Mouse (Mus musculus) embryonic facial prominence, embryonic 15.5 days (tissue): ENCODE measurements around the gene Pqbp1. TPM values are rescaled to one million over a fixed set of nuclear protein-coding genes. Genes with fewer than 3 reads are reported as not detected.
A peak's percentile ranks its signal among the peaks of the same experiment; 100 is the strongest.

Experiments
- ATAC-seq: fragments of 200-750 bp; cut with Nextera tagmentation; 2 replicates; pipeline ENCODE4 v1.8.0; 2017; ENCODE audit warnings: low read depth, moderate TSS enrichment; ENCODE audit not compliant: insufficient number of reproducible peaks, low FRiP score, low TSS enrichment
- H3K27ac ChIP-seq: fragments of 300-500 bp; sonication (generic); replicated peaks from 2 replicates; pipeline ENCODE4 v1.5.1; 2015; ENCODE audit warnings: mild to moderate bottlenecking, inconsistent platforms
- H3K27me3 ChIP-seq: fragments of 300-500 bp; sonication (generic); 2 replicates; pipeline ENCODE4 v1.6.1; 2015; ENCODE audit warnings: inconsistent platforms
- H3K36me3 ChIP-seq: fragments of 300-500 bp; sonication (generic); 2 replicates; pipeline ENCODE4 v1.6.1; 2015; ENCODE audit warnings: mild to moderate bottlenecking, inconsistent platforms
- H3K4me1 ChIP-seq: fragments of 300-500 bp; sonication (generic); 2 replicates; pipeline ENCODE4 v1.6.1; 2015; ENCODE audit warnings: inconsistent platforms
- H3K4me2 ChIP-seq: fragments of 300-500 bp; sonication (generic); replicated peaks from 2 replicates; pipeline ENCODE4 v1.6.1; 2015; ENCODE audit warnings: mild to moderate bottlenecking, inconsistent platforms
- H3K4me3 ChIP-seq: fragments of 300-500 bp; sonication (generic); replicated peaks from 2 replicates; pipeline ENCODE4 v1.5.1; 2015; ENCODE audit warnings: mild to moderate bottlenecking, inconsistent platforms
- H3K9ac ChIP-seq: fragments of 300-500 bp; sonication (generic); 2 replicates; pipeline ENCODE4 v1.6.1; 2015; ENCODE audit warnings: inconsistent platforms
- H3K9me3 ChIP-seq: fragments of 300-500 bp; sonication (generic); replicated peaks from 2 replicates; pipeline ENCODE4 v1.6.1; 2016; ENCODE audit warnings: inconsistent platforms
- WGBS: fragments of 180-500 bp; shearing (Covaris S2); methylation state at CpG from one replicate; pipeline ENCODE4 v1.1.7; 2015; 5-methylcytosine and 5-hydroxymethylcytosine counted together
- polyA plus RNA-seq: library from polyadenylated mRNA; unstranded; fragments of >200 nt; fragmentation: Nextera tagmentation; extraction: Ambion mirVana; gene quantifications from 2 replicates; pipeline ENCODE4 v1.2.1, GENCODE M21; 2015

Gene Pqbp1
- polyA plus RNA-seq = 125 and 126 TPM in 2 replicates

- Histone ChIP-seq H3K36me3 (peaks cover 15% of the 10 kb centered on the region; the same call in 1 of the 2 replicates), H3K27me3 (no peaks in the 10 kb centered on the region), H3K4me3 (peak within 1 kb of the TSS; percentile 59), H3K9me3 (no peaks in the 10 kb centered on the region), H3K4me1 (no peaks in the 10 kb centered on the region), H3K4me2 (peak within 1 kb of the TSS; percentile 49), H3K9ac (peak within 1 kb of the TSS; percentile 33), H3K27ac (peak within 1 kb of the TSS; percentile 88)
- ATAC-seq = peak; percentile 98
- 20% methylated on average over 62 of the region's 62 CpGs for whole genome bisulfite sequencing
Observed at GRCm38 (mm10) chrX:7898880-7899874, at the start of gene Pqbp1, which contains the start of gene Timm17b. Pqbp1 (minus strand) TSS chrX:7899269. Timm17b (plus strand) TSS chrX:7899357.

DNA sequence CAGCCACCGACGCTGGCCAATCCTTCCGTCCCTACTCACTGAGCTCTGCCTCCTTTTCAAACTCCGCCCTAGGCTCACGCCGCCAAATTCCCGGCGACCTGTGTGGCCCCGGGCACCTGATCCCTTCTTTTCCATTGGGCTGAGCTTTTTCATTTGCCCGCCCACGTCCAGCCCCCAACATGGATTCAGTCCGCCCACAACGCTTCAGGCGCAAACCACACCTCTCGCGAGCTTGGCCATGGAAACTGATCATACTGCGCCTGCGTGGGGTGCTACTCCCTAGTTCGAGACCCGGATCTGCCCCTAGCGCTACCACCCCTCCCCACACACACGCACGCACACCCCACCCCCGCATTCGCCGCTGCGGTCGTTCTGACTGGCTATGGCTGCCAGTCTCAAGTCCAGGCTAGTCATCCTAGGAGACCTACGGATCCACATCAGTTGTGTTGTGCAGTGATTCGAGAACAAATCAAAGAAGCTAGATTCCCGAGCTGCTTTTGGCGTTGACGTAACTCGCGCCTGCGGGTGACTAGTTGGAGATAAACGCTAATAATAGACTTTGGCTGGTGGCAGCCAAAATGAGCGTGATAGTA is 48.9 kb upstream of the Pqbp1 start:
- Histone ChIP-seq H3K4me1 (no peaks in the 10 kb centered on the region), H3K36me3 (no peaks in the 10 kb centered on the region), H3K27ac (peak overlapping the region; percentile 44; the same call in 1 of the 2 replicates), H3K9me3 (no peaks in the 10 kb centered on the region), H3K4me3 (peak overlapping the region; percentile 53), H3K4me2 (peak overlapping the region; percentile 42), H3K9ac (peak overlapping the region; percentile 23; the same call in 1 of the 2 replicates), H3K27me3 (no peaks in the 10 kb centered on the region)
- 17% methylated on average over 38 of the region's 38 CpGs for WGBS
- peak; percentile 99 for ATAC-seq

DNA sequence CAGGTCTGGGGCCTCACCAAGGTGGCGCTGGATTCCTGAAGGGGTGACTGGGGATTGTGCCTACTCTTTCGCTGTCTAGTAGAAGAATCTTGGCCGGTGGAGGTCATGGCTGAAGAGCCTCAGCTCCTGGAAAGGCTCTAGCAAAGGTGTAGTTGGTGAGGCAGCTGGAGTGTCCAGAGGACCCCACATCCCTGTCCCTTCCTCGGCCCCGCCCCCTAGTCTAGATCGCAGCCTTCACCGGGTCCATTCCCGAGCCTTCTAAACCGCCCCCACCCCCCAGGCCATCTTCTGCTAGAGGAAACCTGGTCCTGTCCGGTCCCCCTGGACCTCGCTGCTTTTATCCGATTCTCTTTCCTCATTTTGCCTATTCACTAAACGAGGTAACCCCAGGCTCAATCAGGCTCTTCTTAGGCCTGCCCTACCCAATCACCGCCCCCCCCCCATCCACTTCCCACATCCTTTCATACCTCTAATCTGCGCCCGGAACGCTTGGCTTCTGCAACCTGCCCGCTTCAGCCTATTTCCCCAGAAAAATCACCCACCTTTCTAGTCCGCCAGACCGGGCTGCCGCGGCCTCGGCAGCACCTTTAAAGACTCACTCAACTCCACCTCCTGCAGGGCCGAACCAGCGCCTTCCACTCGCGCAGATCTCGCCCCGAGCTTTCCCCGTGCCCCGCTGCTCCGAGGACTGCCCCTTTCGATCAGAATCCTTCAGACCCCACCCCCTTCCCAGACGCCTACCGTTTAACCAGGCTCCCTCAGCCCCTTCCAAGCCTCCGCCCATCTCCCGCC is 48.2 kb upstream of the Pqbp1 start, which contains the start of gene Hdac6:
Gene Hdac6, minus strand, starts transcription at position 782 of the 792 bp plus-strand sequence.
- WGBS = 15% methylated on average over 36 of the region's 37 CpGs
- H3K9me3 ChIP-seq = no peaks in the 10 kb centered on the region
- peak within 1 kb of the TSS; percentile 33; the same call in 1 of the 2 replicates for H3K9ac ChIP-seq
- H3K27ac ChIP-seq = peak within 1 kb of the TSS; percentile 44; the same call in 1 of the 2 replicates
- peak within 1 kb of the TSS; percentile 51 for H3K4me2 ChIP-seq
- H3K27me3 ChIP-seq = no peaks in the 10 kb centered on the region
- H3K4me3 ChIP-seq = peak within 1 kb of the TSS; percentile 53
- no peaks in the 10 kb centered on the region for H3K36me3 ChIP-seq
- no peaks in the 10 kb centered on the region for H3K4me1 ChIP-seq
- peak; percentile 30 for ATAC-seq

GRCm38 (mm10) chrX:7945618-7946017 is 46.5 kb upstream of the Pqbp1 start:
- Histone ChIP-seq H3K9ac (no peak overlapping the region), H3K4me1 (no peaks in the 10 kb centered on the region), H3K9me3 (no peaks in the 10 kb centered on the region), H3K27ac (no peak overlapping the region), H3K4me2 (no peak overlapping the region), H3K36me3 (peaks cover 3% of the 10 kb centered on the region; the same call in 1 of the 2 replicates), H3K27me3 (no peaks in the 10 kb centered on the region), H3K4me3 (no peak overlapping the region)
- ATAC-seq = no peak
- 65% methylated on average over 8 of the region's 8 CpGs for WGBS

- WGBS = 86% methylated on average over 6 of the region's 6 CpGs
Observed at GRCm38 (mm10) chrX:7937667-7938066, 38.6 kb upstream of the Pqbp1 start.

GRCm38 (mm10) chrX:7936874-7937273 is 37.8 kb upstream of the Pqbp1 start:
- Histone ChIP-seq H3K9ac (no peak overlapping the region), H3K27ac (no peak overlapping the region), H3K4me2 (no peak overlapping the region), H3K4me3 (no peak overlapping the region), H3K9me3 (no peaks in the 10 kb centered on the region), H3K27me3 (no peaks in the 10 kb centered on the region), H3K36me3 (peaks cover 11% of the 10 kb centered on the region; the same call in 1 of the 2 replicates), H3K4me1 (no peaks in the 10 kb centered on the region)
- 52% methylated on average over 11 of the region's 11 CpGs for WGBS
- no peak for ATAC-seq

More at GRCm38 (mm10) chrX:7937667-7938066, 38.6 kb upstream of the Pqbp1 start:
- Histone ChIP-seq H3K4me1 (no peaks in the 10 kb centered on the region), H3K9me3 (no peaks in the 10 kb centered on the region), H3K27ac (no peak overlapping the region), H3K9ac (no peak overlapping the region), H3K27me3 (no peaks in the 10 kb centered on the region), H3K36me3 (peaks cover 13% of the 10 kb centered on the region; the same call in 1 of the 2 replicates), H3K4me2 (no peak overlapping the region), H3K4me3 (no peak overlapping the region)
- ATAC-seq = no peak

GRCm38 (mm10) chrX:7928270-7928790 is 29.3 kb upstream of the Pqbp1 start, which contains the start of gene Eras:
Eras (minus strand) TSS chrX:7928607.
- Histone ChIP-seq H3K27me3 (peaks cover 47% of the 10 kb centered on the region), H3K4me3 (no peak within 1 kb of the TSS), H3K4me1 (no peaks in the 10 kb centered on the region), H3K27ac (no peak within 1 kb of the TSS), H3K36me3 (peaks cover 4% of the 10 kb centered on the region; the same call in 1 of the 2 replicates), H3K9ac (no peak within 1 kb of the TSS), H3K4me2 (no peak within 1 kb of the TSS), H3K9me3 (no peaks in the 10 kb centered on the region)
- WGBS = 22% methylated on average over 19 of the region's 19 CpGs
- ATAC-seq = no peak

GRCm38 (mm10) chrX:7927116-7927515 is 28.0 kb upstream of the Pqbp1 start:
- H3K4me1 ChIP-seq = peaks cover 4% of the 10 kb centered on the region
- no peak overlapping the region for H3K27ac ChIP-seq
- no peak overlapping the region for H3K4me3 ChIP-seq
- WGBS = 15% methylated on average over 10 of the region's 10 CpGs
- no peak overlapping the region for H3K4me2 ChIP-seq
- H3K36me3 ChIP-seq = peaks cover 4% of the 10 kb centered on the region; the same call in 1 of the 2 replicates
- H3K9me3 ChIP-seq = no peaks in the 10 kb centered on the region
- H3K9ac ChIP-seq = no peak overlapping the region
- no peak for ATAC-seq
- H3K27me3 ChIP-seq = peaks cover 58% of the 10 kb centered on the region

DNA sequence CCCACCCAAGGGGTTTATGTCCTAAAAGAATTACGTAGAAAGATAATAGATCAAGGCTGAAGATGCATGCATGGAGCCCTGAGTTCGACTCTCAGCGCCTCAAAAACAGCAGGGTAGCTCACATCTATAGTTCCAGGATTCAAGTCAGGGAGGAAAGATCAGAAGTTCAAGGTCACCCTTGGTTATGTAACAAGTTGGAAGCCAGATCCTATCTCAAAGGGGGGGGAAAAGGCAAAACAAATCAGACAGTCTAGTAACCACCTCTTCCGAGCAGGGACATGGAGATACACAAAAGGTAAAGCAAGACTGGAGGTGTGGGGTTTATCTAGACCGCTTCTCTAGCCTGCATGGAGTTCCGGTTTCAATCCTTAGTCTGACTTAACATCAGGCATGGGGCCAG is 27.2 kb upstream of the Pqbp1 start:
- H3K9me3 ChIP-seq = no peaks in the 10 kb centered on the region
- no peak overlapping the region for H3K4me3 ChIP-seq
- H3K27ac ChIP-seq = no peak overlapping the region
- 72% methylated on average over 6 of the region's 6 CpGs for WGBS
- H3K4me1 ChIP-seq = peaks cover 8% of the 10 kb centered on the region
- no peak overlapping the region for H3K9ac ChIP-seq
- H3K4me2 ChIP-seq = no peak overlapping the region
- peaks cover under 1% of the 10 kb centered on the region; the same call in 1 of the 2 replicates for H3K36me3 ChIP-seq
- no peak for ATAC-seq
- peaks cover 66% of the 10 kb centered on the region for H3K27me3 ChIP-seq

DNA sequence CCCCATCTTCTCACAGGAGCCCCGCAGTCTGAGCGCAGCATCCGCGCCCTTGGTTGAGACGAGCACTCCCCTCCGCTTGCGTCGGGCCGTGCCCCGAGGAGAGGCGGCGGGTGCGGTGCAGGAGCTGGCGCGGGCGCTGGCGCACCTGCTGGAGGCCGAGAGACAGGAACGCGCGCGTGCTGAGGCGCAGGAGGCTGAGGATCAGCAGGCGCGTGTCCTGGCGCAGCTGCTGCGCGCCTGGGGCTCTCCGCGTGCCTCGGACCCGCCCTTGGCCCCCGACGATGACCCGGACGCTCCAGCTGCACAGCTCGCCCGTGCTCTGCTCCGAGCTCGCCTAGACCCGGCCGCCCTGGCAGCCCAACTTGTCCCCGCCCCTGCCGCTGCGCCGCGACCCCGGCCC is 23.0 kb upstream of the Pqbp1 start:
- Histone ChIP-seq H3K9ac (no peak overlapping the region), H3K4me1 (peaks cover 8% of the 10 kb centered on the region), H3K36me3 (no peaks in the 10 kb centered on the region), H3K27ac (no peak overlapping the region), H3K4me3 (peak overlapping the region; percentile 31), H3K4me2 (peak overlapping the region; percentile 41), H3K27me3 (peaks cover 65% of the 10 kb centered on the region), H3K9me3 (no peaks in the 10 kb centered on the region)
- WGBS = 10% methylated on average over 42 of the region's 48 CpGs
- ATAC-seq = no peak; the same call in 1 of the 2 replicates
